In genomic region chr17:29322603-29322962, GRCm38 (mm10) we compare ENCODE assay signal across 8 mouse cellular contexts. TPM values are rescaled to one million over a fixed set of nuclear protein-coding genes. Genes with fewer than 3 reads are reported as not detected.
A peak's percentile ranks its signal among the peaks of the same experiment; 100 is the strongest.
DNase-seq lines count a peak whose midpoint lies in the region; ATAC-seq and TF ChIP-seq lines count a peak whose summit lies in the region.

No protein-coding gene starts in this region.

- H3K9ac ChIP-seq in hindbrain, embryonic 11.5 days (ENCODE audit: low read depth, low read length) = peak overlapping the region; percentile 32; the same call in 1 of the 2 replicates
- no peak overlapping the region for H3K9ac ChIP-seq in hindbrain, postnatal 0 days (replicated peaks; ENCODE audit: low read length)
- no peak overlapping the region for H3K9ac ChIP-seq in intestine, embryonic 15.5 days
- H3K9ac ChIP-seq in liver, embryonic 11.5 days (ENCODE audit: low read depth, low read length) = no peak overlapping the region
- H3K9ac ChIP-seq in stomach, embryonic 15.5 days = no peak overlapping the region

- no peaks in the 10 kb centered on the region for H3K9me3 ChIP-seq in hindbrain, embryonic 11.5 days (ENCODE audit: control insufficient read depth, low read length)
- no peaks in the 10 kb centered on the region for H3K9me3 ChIP-seq in hindbrain, postnatal 0 days (ENCODE audit: low read length)
- H3K9me3 ChIP-seq in intestine, embryonic 15.5 days = no peaks in the 10 kb centered on the region
- H3K9me3 ChIP-seq in liver, embryonic 11.5 days (ENCODE audit: control insufficient read depth, low read length) = no peaks in the 10 kb centered on the region
- H3K9me3 ChIP-seq in stomach, embryonic 15.5 days = no peaks in the 10 kb centered on the region

- ATAC-seq in hindbrain, embryonic 11.5 days (ENCODE audit: low FRiP score) = no peak
- ATAC-seq in hindbrain, postnatal 0 days = no peak
- ATAC-seq in intestine, embryonic 15.5 days = peak; percentile 90
- ATAC-seq in liver, embryonic 11.5 days (replicated peaks; ENCODE audit: low FRiP score) = peak; percentile 49; the same call in 1 of the 2 replicates
- ATAC-seq in stomach, embryonic 15.5 days (ENCODE audit: insufficient read depth, low FRiP score, low read depth) = peak; percentile 74
- no peak for ATAC-seq in CD4-positive, CD25-positive, alpha-beta regulatory T cell, adult 4 months

- TF ChIP-seq CTCF in hindbrain, postnatal 0 days (IDR thresholded peaks at IDR 0.05; ENCODE audit: low read depth) = no peak

- H3K27me3 ChIP-seq in hindbrain, embryonic 11.5 days (ENCODE audit: control insufficient read depth, insufficient read depth, low read length) = peaks cover 25% of the 10 kb centered on the region
- no peaks in the 10 kb centered on the region; the same call in 1 of the 2 replicates for H3K27me3 ChIP-seq in hindbrain, postnatal 0 days (ENCODE audit: insufficient read depth, low read length)
- peaks cover 26% of the 10 kb centered on the region for H3K27me3 ChIP-seq in intestine, embryonic 15.5 days (replicated peaks)
- peaks cover 49% of the 10 kb centered on the region for H3K27me3 ChIP-seq in liver, embryonic 11.5 days (replicated peaks; ENCODE audit: control insufficient read depth, insufficient read depth, low read length)
- peaks cover 22% of the 10 kb centered on the region for H3K27me3 ChIP-seq in stomach, embryonic 15.5 days (replicated peaks)

- no peak overlapping the region for H3K4me3 ChIP-seq in hindbrain, embryonic 11.5 days (ENCODE audit: low read depth, low read length)
- H3K4me3 ChIP-seq in hindbrain, postnatal 0 days (ENCODE audit: low read length) = no peak overlapping the region
- peak overlapping the region; percentile 14; the same call in 1 of the 2 replicates for H3K4me3 ChIP-seq in intestine, embryonic 15.5 days (replicated peaks)
- peak overlapping the region; percentile 7; the same call in 1 of the 2 replicates for H3K4me3 ChIP-seq in liver, embryonic 11.5 days (ENCODE audit: low read depth, low read length)
- H3K4me3 ChIP-seq in stomach, embryonic 15.5 days (replicated peaks) = peak overlapping the region; percentile 18

- no peak overlapping the region for H3K27ac ChIP-seq in hindbrain, embryonic 11.5 days (ENCODE audit: low read depth, low read length)
- no peak overlapping the region for H3K27ac ChIP-seq in hindbrain, postnatal 0 days
- no peak overlapping the region for H3K27ac ChIP-seq in intestine, embryonic 15.5 days
- no peak overlapping the region for H3K27ac ChIP-seq in liver, embryonic 11.5 days (ENCODE audit: low read depth, low read length)
- no peak overlapping the region for H3K27ac ChIP-seq in stomach, embryonic 15.5 days

- peaks cover 14% of the 10 kb centered on the region; the same call in 1 of the 2 replicates for H3K4me1 ChIP-seq in hindbrain, embryonic 11.5 days (replicated peaks; ENCODE audit: control insufficient read depth, insufficient read depth, low read length)
- peaks cover 16% of the 10 kb centered on the region for H3K4me1 ChIP-seq in hindbrain, postnatal 0 days (ENCODE audit: insufficient read depth, low read length)
- H3K4me1 ChIP-seq in intestine, embryonic 15.5 days (replicated peaks) = peaks cover 18% of the 10 kb centered on the region; the same call in 1 of the 2 replicates
- H3K4me1 ChIP-seq in liver, embryonic 11.5 days (replicated peaks; ENCODE audit: control insufficient read depth, insufficient read depth, low read length) = peaks cover 24% of the 10 kb centered on the region
- peaks cover 21% of the 10 kb centered on the region for H3K4me1 ChIP-seq in stomach, embryonic 15.5 days

- H3K4me2 ChIP-seq in hindbrain, embryonic 11.5 days (replicated peaks; ENCODE audit: low read depth, low read length) = 0 out of 2 replicates have a peak overlapping the region, but pooled peaks have one; percentile 19
- H3K4me2 ChIP-seq in hindbrain, postnatal 0 days (ENCODE audit: low read depth, low read length) = no peak overlapping the region
- peak overlapping the region; percentile 52 for H3K4me2 ChIP-seq in intestine, embryonic 15.5 days (replicated peaks)
- H3K4me2 ChIP-seq in liver, embryonic 11.5 days = peak overlapping the region; percentile 45
- H3K4me2 ChIP-seq in stomach, embryonic 15.5 days = peak overlapping the region; percentile 51

- DNase-seq in hindbrain, embryonic 11.5 days (ENCODE audit: low spot score) = peak; percentile 44
- DNase-seq in hindbrain, postnatal 0 days (ENCODE audit: low spot score) = no peak
- no peak for DNase-seq in liver, embryonic 11.5 days (ENCODE audit: low spot score)
- DNase-seq in cerebellum, postnatal 25 days = no peak
- DNase-seq in right cerebral cortex, postnatal 4 days = no peak

- 16% methylated on average over 18 of the region's 18 CpGs for WGBS in hindbrain, embryonic 11.5 days
- WGBS in hindbrain, postnatal 0 days = 37% methylated on average over 18 of the region's 18 CpGs
- 18% methylated on average over 18 of the region's 18 CpGs for WGBS in intestine, embryonic 15.5 days
- 25% methylated on average over 18 of the region's 18 CpGs for WGBS in liver, embryonic 11.5 days
- 19% methylated on average over 18 of the region's 18 CpGs for WGBS in stomach, embryonic 15.5 days

- H3K36me3 ChIP-seq in hindbrain, embryonic 11.5 days (ENCODE audit: control insufficient read depth, insufficient read depth, low read length) = no peaks in the 10 kb centered on the region
- no peaks in the 10 kb centered on the region for H3K36me3 ChIP-seq in hindbrain, postnatal 0 days (ENCODE audit: insufficient read depth, low read length)
- no peaks in the 10 kb centered on the region for H3K36me3 ChIP-seq in intestine, embryonic 15.5 days
- H3K36me3 ChIP-seq in liver, embryonic 11.5 days (ENCODE audit: control insufficient read depth, insufficient read depth, low read length) = no peaks in the 10 kb centered on the region
- H3K36me3 ChIP-seq in stomach, embryonic 15.5 days = no peaks in the 10 kb centered on the region

RNA-seq across cellular contexts. Expression of gene Pi16, which starts 5.1 kb away (rescaled TPM):
- polyA plus RNA-seq in hindbrain, embryonic 11.5 days (2014; fragmentation: Nextera tagmentation; extraction: Ambion mirVana) = 0.32 and 0.67 TPM in 2 replicates
- 2.3 and 2.8 TPM in 2 replicates for total RNA-seq in hindbrain, postnatal 0 days (2014; rRNA removed)
- 1.7 and 2.3 TPM in 2 replicates for polyA plus RNA-seq in hindbrain, postnatal 0 days (2015; fragmentation: Nextera tagmentation; extraction: Ambion mirVana)
- polyA plus RNA-seq in intestine, embryonic 15.5 days (2015; fragmentation: Nextera tagmentation; extraction: Ambion mirVana) = 0.72 and 0.98 TPM in 2 replicates
- 0.32 and 0.51 TPM in 2 replicates for polyA plus RNA-seq in liver, embryonic 11.5 days (2014; fragmentation: Nextera tagmentation; extraction: Ambion mirVana)
- polyA plus RNA-seq in stomach, embryonic 15.5 days (2015; fragmentation: Nextera tagmentation; extraction: Ambion mirVana) = 1.6 and 1.9 TPM in 2 replicates
- under 1 TPM; 0.44 to 0.57 TPM for polyA plus RNA-seq in CD4-positive, CD25-positive, alpha-beta regulatory T cell, adult 4 months (2017; shearing (Covaris generic))

RNA-seq across cellular contexts. Expression of gene Mtch1, which starts 25.2 kb away (rescaled TPM):
- 356 and 425 TPM in 2 replicates for polyA plus RNA-seq in hindbrain, embryonic 11.5 days (2014; fragmentation: Nextera tagmentation; extraction: Ambion mirVana)
- total RNA-seq in hindbrain, postnatal 0 days (2014; rRNA removed) = 622 and 633 TPM in 2 replicates
- polyA plus RNA-seq in hindbrain, postnatal 0 days (2015; fragmentation: Nextera tagmentation; extraction: Ambion mirVana) = 464 and 500 TPM in 2 replicates
- polyA plus RNA-seq in intestine, embryonic 15.5 days (2015; fragmentation: Nextera tagmentation; extraction: Ambion mirVana) = 235 and 275 TPM in 2 replicates
- 147 and 149 TPM in 2 replicates for polyA plus RNA-seq in liver, embryonic 11.5 days (2014; fragmentation: Nextera tagmentation; extraction: Ambion mirVana)
- polyA plus RNA-seq in stomach, embryonic 15.5 days (2015; fragmentation: Nextera tagmentation; extraction: Ambion mirVana) = 250 and 272 TPM in 2 replicates
- polyA plus RNA-seq in CD4-positive, CD25-positive, alpha-beta regulatory T cell, adult 4 months (2017; shearing (Covaris generic)) = 10 to 100 TPM; 11.0 to 13.9 TPM

RNA-seq across cellular contexts. Expression of gene Fgd2, which starts 38.1 kb away (rescaled TPM):
- 2.7 and 4.2 TPM in 2 replicates for polyA plus RNA-seq in hindbrain, embryonic 11.5 days (2014; fragmentation: Nextera tagmentation; extraction: Ambion mirVana)
- 14.7 and 19.1 TPM in 2 replicates for total RNA-seq in hindbrain, postnatal 0 days (2014; rRNA removed)
- polyA plus RNA-seq in hindbrain, postnatal 0 days (2015; fragmentation: Nextera tagmentation; extraction: Ambion mirVana) = 10.3 and 10.9 TPM in 2 replicates
- polyA plus RNA-seq in intestine, embryonic 15.5 days (2015; fragmentation: Nextera tagmentation; extraction: Ambion mirVana) = 10.5 and 12.3 TPM in 2 replicates
- 6.0 and 6.7 TPM in 2 replicates for polyA plus RNA-seq in liver, embryonic 11.5 days (2014; fragmentation: Nextera tagmentation; extraction: Ambion mirVana)
- 11.3 and 12.5 TPM in 2 replicates for polyA plus RNA-seq in stomach, embryonic 15.5 days (2015; fragmentation: Nextera tagmentation; extraction: Ambion mirVana)
- polyA plus RNA-seq in CD4-positive, CD25-positive, alpha-beta regulatory T cell, adult 4 months (2017; shearing (Covaris generic)) = 1 to 10 TPM in 1 of 2 experiments, under 1 TPM in 1; 0.65 to 9.4 TPM

RNA-seq across cellular contexts. Expression of gene BC004004, which starts 54.0 kb away (rescaled TPM):
- 75.5 and 79.4 TPM in 2 replicates for polyA plus RNA-seq in hindbrain, embryonic 11.5 days (2014; fragmentation: Nextera tagmentation; extraction: Ambion mirVana)
- total RNA-seq in hindbrain, postnatal 0 days (2014; rRNA removed) = 181 and 262 TPM in 2 replicates
- polyA plus RNA-seq in hindbrain, postnatal 0 days (2015; fragmentation: Nextera tagmentation; extraction: Ambion mirVana) = 139 and 145 TPM in 2 replicates
- polyA plus RNA-seq in intestine, embryonic 15.5 days (2015; fragmentation: Nextera tagmentation; extraction: Ambion mirVana) = 78.3 and 83.5 TPM in 2 replicates
- polyA plus RNA-seq in liver, embryonic 11.5 days (2014; fragmentation: Nextera tagmentation; extraction: Ambion mirVana) = 70.9 and 72.7 TPM in 2 replicates
- 81.6 and 87.1 TPM in 2 replicates for polyA plus RNA-seq in stomach, embryonic 15.5 days (2015; fragmentation: Nextera tagmentation; extraction: Ambion mirVana)
- polyA plus RNA-seq in CD4-positive, CD25-positive, alpha-beta regulatory T cell, adult 4 months (2017; shearing (Covaris generic)) = 100 to 1,000 TPM in 1 of 2 experiments, 10 to 100 TPM in 1; 98.0 to 123 TPM

RNA-seq across cellular contexts. Expression of gene Ppil1, which starts 58.6 kb away (rescaled TPM):
- polyA plus RNA-seq in hindbrain, embryonic 11.5 days (2014; fragmentation: Nextera tagmentation; extraction: Ambion mirVana) = 128 and 142 TPM in 2 replicates
- total RNA-seq in hindbrain, postnatal 0 days (2014; rRNA removed) = 72.6 and 81.4 TPM in 2 replicates
- 84.3 and 87.7 TPM in 2 replicates for polyA plus RNA-seq in hindbrain, postnatal 0 days (2015; fragmentation: Nextera tagmentation; extraction: Ambion mirVana)
- polyA plus RNA-seq in intestine, embryonic 15.5 days (2015; fragmentation: Nextera tagmentation; extraction: Ambion mirVana) = 154 and 157 TPM in 2 replicates
- 200 and 201 TPM in 2 replicates for polyA plus RNA-seq in liver, embryonic 11.5 days (2014; fragmentation: Nextera tagmentation; extraction: Ambion mirVana)
- 148 and 150 TPM in 2 replicates for polyA plus RNA-seq in stomach, embryonic 15.5 days (2015; fragmentation: Nextera tagmentation; extraction: Ambion mirVana)
- polyA plus RNA-seq in CD4-positive, CD25-positive, alpha-beta regulatory T cell, adult 4 months (2017; shearing (Covaris generic)) = 100 to 1,000 TPM in 1 of 2 experiments, 10 to 100 TPM in 1; 72.7 to 101 TPM

Comparison
In these comparisons a context has a peak if more than half of its experiments do, and no peak if none do; other contexts are left out.
1. ATAC-seq: peak in intestine, embryonic 15.5 days (single experiment), liver, embryonic 11.5 days (single experiment) and stomach, embryonic 15.5 days (single experiment); none in hindbrain, embryonic 11.5 days (single experiment), hindbrain, postnatal 0 days (single experiment) and CD4-positive, CD25-positive, alpha-beta regulatory T cell, adult 4 months (single experiment).
2. H3K4me3 ChIP-seq: peak in intestine, embryonic 15.5 days (single experiment), liver, embryonic 11.5 days (single experiment) and stomach, embryonic 15.5 days (single experiment); none in hindbrain, embryonic 11.5 days (single experiment) and hindbrain, postnatal 0 days (single experiment).